Mouse (Mus musculus): Measurements from ENCODE around the gene 6030408B16Rik. TPM values are rescaled to one million over a fixed set of nuclear protein-coding genes. Genes with fewer than 3 reads are reported as not detected.

6030408B16Rik gene
- total and polyA plus RNA-seq, 3 experiments, result not detected

DNA sequence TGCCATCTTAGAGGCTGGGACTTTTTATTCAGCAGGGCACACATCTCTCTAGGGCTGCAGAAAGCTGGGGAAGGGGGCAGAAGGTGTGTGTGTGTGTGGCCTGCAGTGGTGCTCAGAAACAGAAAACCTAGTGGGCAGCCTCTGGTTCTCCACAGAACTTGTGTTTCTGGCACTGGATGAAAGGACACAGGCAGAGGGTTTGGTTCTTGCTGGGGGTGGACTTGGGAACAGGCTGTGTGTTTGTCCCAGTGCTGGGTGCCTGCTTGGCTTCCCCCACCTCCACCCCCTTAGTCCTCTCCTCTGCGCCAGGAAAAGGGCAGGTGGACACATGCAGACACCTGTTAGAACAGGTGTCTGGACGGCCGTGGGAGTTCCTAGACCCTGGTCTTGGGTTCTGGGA lies 21.9 kb upstream of the 6030408B16Rik start:
- TF ChIP-seq GATA2 (IDR thresholded peaks at IDR 0.05; ENCODE audit: borderline replicate concordance, low read depth, low read length) (no peak), TAL1 (conservative IDR thresholded peaks at IDR 0.05; ENCODE audit: low read depth, low read length) (no peak), POLR2AphosphoS5 (IDR thresholded peaks at IDR 0.05; ENCODE audit: insufficient replicate concordance, low read depth, low read length) (no peak), GATA1 (IDR thresholded peaks at IDR 0.05; ENCODE audit: borderline replicate concordance, low read length) (no peak)
- Histone ChIP-seq H3K9me3 (replicated peaks) (peaks cover 34% of the 10 kb centered on the region), H3K27me3 (ENCODE audit: insufficient read depth, low read length) (peaks cover 14% of the 10 kb centered on the region; the same call in 1 of the 2 replicates), H3K4me3 (ENCODE audit: low read depth, low read length) (no peak overlapping the region), H3K4me1 (ENCODE audit: insufficient read depth, low read depth, low read length) (no peaks in the 10 kb centered on the region), H3K36me3 (replicated peaks) (no peaks in the 10 kb centered on the region)
- no peak for ATAC-seq (ENCODE audit: extremely low read depth, insufficient number of reproducible peaks, low FRiP score, poor library complexity, severe bottlenecking)
- no peak for DNase-seq (ENCODE audit: low spot score)

GRCm38 (mm10) chr15:101271513-101271912 lies 21.5 kb upstream of the 6030408B16Rik start:
- Histone ChIP-seq H3K9me3 (replicated peaks) (peaks cover 31% of the 10 kb centered on the region), H3K27me3 (ENCODE audit: insufficient read depth, low read length) (peaks cover 11% of the 10 kb centered on the region; the same call in 1 of the 2 replicates), H3K4me3 (ENCODE audit: low read depth, low read length) (no peak overlapping the region), H3K36me3 (replicated peaks) (no peaks in the 10 kb centered on the region), H3K4me1 (ENCODE audit: insufficient read depth, low read depth, low read length) (no peaks in the 10 kb centered on the region)
- ATAC-seq (ENCODE audit: extremely low read depth, insufficient number of reproducible peaks, low FRiP score, poor library complexity, severe bottlenecking), result no peak
- no peak for TF ChIP-seq TAL1 (conservative IDR thresholded peaks at IDR 0.05; ENCODE audit: low read depth, low read length)
- TF ChIP-seq CTCF (IDR thresholded peaks at IDR 0.05; ENCODE audit: low read depth, low read length), result no peak
- TF ChIP-seq GATA2 (IDR thresholded peaks at IDR 0.05; ENCODE audit: borderline replicate concordance, low read depth, low read length), result no peak
- no peak for TF ChIP-seq POLR2AphosphoS5 (IDR thresholded peaks at IDR 0.05; ENCODE audit: insufficient replicate concordance, low read depth, low read length)
- no peak for TF ChIP-seq GATA1 (IDR thresholded peaks at IDR 0.05; ENCODE audit: borderline replicate concordance, low read length)
- DNase-seq (ENCODE audit: low spot score), result no peak

GRCm38 (mm10) chr15:101274380-101274779 lies 18.6 kb upstream of the 6030408B16Rik start:
- Histone ChIP-seq H3K36me3 (replicated peaks) (no peaks in the 10 kb centered on the region), H3K9me3 (replicated peaks) (peaks cover 26% of the 10 kb centered on the region), H3K4me3 (ENCODE audit: low read depth, low read length) (no peak overlapping the region), H3K27me3 (ENCODE audit: insufficient read depth, low read length) (peaks cover 10% of the 10 kb centered on the region; the same call in 1 of the 2 replicates), H3K4me1 (ENCODE audit: insufficient read depth, low read depth, low read length) (peaks cover 1% of the 10 kb centered on the region; the same call in 1 of the 2 replicates)
- TF ChIP-seq TAL1 (conservative IDR thresholded peaks at IDR 0.05; ENCODE audit: low read depth, low read length), result no peak
- ATAC-seq (ENCODE audit: extremely low read depth, insufficient number of reproducible peaks, low FRiP score, poor library complexity, severe bottlenecking), result no peak
- DNase-seq (ENCODE audit: low spot score), result no peak

- peaks cover 9% of the 10 kb centered on the region; the same call in 1 of the 2 replicates for H3K27me3 ChIP-seq (ENCODE audit: insufficient read depth, low read length)
- DNase-seq (ENCODE audit: low spot score) (no peak), ATAC-seq (ENCODE audit: extremely low read depth, insufficient number of reproducible peaks, low FRiP score, poor library complexity, severe bottlenecking) (no peak)
- H3K4me3 ChIP-seq (ENCODE audit: low read depth, low read length), result no peak overlapping the region
- H3K36me3 ChIP-seq (replicated peaks), result no peaks in the 10 kb centered on the region
- H3K4me1 ChIP-seq (ENCODE audit: insufficient read depth, low read depth, low read length), result peaks cover 6% of the 10 kb centered on the region; the same call in 1 of the 2 replicates
- TF ChIP-seq CTCF (IDR thresholded peaks at IDR 0.05; ENCODE audit: low read depth, low read length), result no peak
- TF ChIP-seq TAL1 (conservative IDR thresholded peaks at IDR 0.05; ENCODE audit: low read depth, low read length), result no peak
- no peak for TF ChIP-seq GATA2 (IDR thresholded peaks at IDR 0.05; ENCODE audit: borderline replicate concordance, low read depth, low read length)
- TF ChIP-seq GATA1 (IDR thresholded peaks at IDR 0.05; ENCODE audit: borderline replicate concordance, low read length), result no peak
- no peak for TF ChIP-seq POLR2AphosphoS5 (IDR thresholded peaks at IDR 0.05; ENCODE audit: insufficient replicate concordance, low read depth, low read length)
- peaks cover 8% of the 10 kb centered on the region for H3K9me3 ChIP-seq (replicated peaks)
Measured at GRCm38 (mm10) chr15:101277351-101277899, 15.6 kb upstream of the 6030408B16Rik start.

DNA sequence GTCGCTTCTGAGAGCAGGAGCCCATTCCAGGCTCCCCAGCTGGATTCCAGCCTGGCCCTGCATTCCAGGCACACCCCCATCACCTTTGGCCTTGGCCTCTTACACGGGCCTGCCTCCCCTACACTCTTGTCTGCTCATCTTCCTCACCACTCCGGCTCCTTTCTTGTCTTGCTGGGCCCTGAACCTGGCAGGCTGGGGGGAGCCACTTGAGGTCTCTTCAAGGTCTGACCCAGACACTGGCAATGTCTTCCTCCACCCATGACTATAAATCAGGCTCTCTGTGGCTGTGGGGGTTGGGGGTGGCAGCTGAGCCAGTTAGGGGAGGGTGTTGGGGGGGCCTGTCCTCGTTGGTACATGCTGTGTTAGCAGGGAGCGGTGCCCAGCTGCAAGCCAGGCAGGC lies 14.4 kb upstream of the 6030408B16Rik start:
- TF ChIP-seq GATA1 (IDR thresholded peaks at IDR 0.05; ENCODE audit: borderline replicate concordance, low read length) (no peak), CTCF (IDR thresholded peaks at IDR 0.05; ENCODE audit: low read depth, low read length) (no peak), POLR2AphosphoS5 (IDR thresholded peaks at IDR 0.05; ENCODE audit: insufficient replicate concordance, low read depth, low read length) (no peak), GATA2 (IDR thresholded peaks at IDR 0.05; ENCODE audit: borderline replicate concordance, low read depth, low read length) (no peak), TAL1 (conservative IDR thresholded peaks at IDR 0.05; ENCODE audit: low read depth, low read length) (no peak)
- DNase-seq (ENCODE audit: low spot score) (no peak), ATAC-seq (ENCODE audit: extremely low read depth, insufficient number of reproducible peaks, low FRiP score, poor library complexity, severe bottlenecking) (no peak)
- peaks cover 9% of the 10 kb centered on the region; the same call in 1 of the 2 replicates for H3K27me3 ChIP-seq (ENCODE audit: insufficient read depth, low read length)
- H3K4me1 ChIP-seq (ENCODE audit: insufficient read depth, low read depth, low read length), result peaks cover 17% of the 10 kb centered on the region
- no peaks in the 10 kb centered on the region for H3K36me3 ChIP-seq (replicated peaks)
- H3K9me3 ChIP-seq (replicated peaks), result peaks cover 4% of the 10 kb centered on the region; the same call in 1 of the 2 replicates
- H3K4me3 ChIP-seq (ENCODE audit: low read depth, low read length), result no peak overlapping the region

- Histone ChIP-seq H3K4me3 (ENCODE audit: low read depth, low read length) (no peak overlapping the region; the same call in 1 of the 2 replicates), H3K36me3 (replicated peaks) (no peaks in the 10 kb centered on the region), H3K9me3 (replicated peaks) (no peaks in the 10 kb centered on the region), H3K27me3 (ENCODE audit: insufficient read depth, low read length) (peaks cover 9% of the 10 kb centered on the region; the same call in 1 of the 2 replicates), H3K4me1 (ENCODE audit: insufficient read depth, low read depth, low read length) (peaks cover 19% of the 10 kb centered on the region)
- TF ChIP-seq GATA2 (IDR thresholded peaks at IDR 0.05; ENCODE audit: borderline replicate concordance, low read depth, low read length) (no peak), CTCF (IDR thresholded peaks at IDR 0.05; ENCODE audit: low read depth, low read length) (no peak), POLR2AphosphoS5 (IDR thresholded peaks at IDR 0.05; ENCODE audit: insufficient replicate concordance, low read depth, low read length) (no peak), TAL1 (conservative IDR thresholded peaks at IDR 0.05; ENCODE audit: low read depth, low read length) (no peak), GATA1 (IDR thresholded peaks at IDR 0.05; ENCODE audit: borderline replicate concordance, low read length) (no peak)
- no peak for ATAC-seq (ENCODE audit: extremely low read depth, insufficient number of reproducible peaks, low FRiP score, poor library complexity, severe bottlenecking)
- DNase-seq (ENCODE audit: low spot score), result no peak
Measured at GRCm38 (mm10) chr15:101279430-101279999, 13.5 kb upstream of the 6030408B16Rik start.
